Mouse (Mus musculus) G1E (cell line): ENCODE data around the gene Sik1.

Experiments used
- CTCF ChIP-seq: IDR thresholded peaks from 2 replicates; pipeline ENCODE4 v1.5.1; 2012; ENCODE audit warnings: low read depth, low read length, inconsistent platforms, mixed read lengths
- GATA1 ChIP-seq: IDR thresholded peaks from 2 replicates; pipeline ENCODE4 v1.6.1; 2012; ENCODE audit warnings: borderline replicate concordance, low read length, inconsistent platforms, mixed read lengths
- POLR2AphosphoS5 ChIP-seq: IDR thresholded peaks from 2 replicates; pipeline ENCODE4 v1.6.1; 2012; ENCODE audit warnings: low read depth, low read length, inconsistent platforms; ENCODE audit not compliant: insufficient replicate concordance
- TAL1 ChIP-seq: conservative IDR thresholded peaks from 2 replicates; pipeline ENCODE4 v1.6.1; 2012; ENCODE audit warnings: low read depth, low read length, inconsistent platforms, mixed read lengths

GRCm38 (mm10) chr17:31872826-31873165 lies 17.2 kb upstream of the Sik1 start:
- TF ChIP-seq CTCF (no peak), TAL1 (no peak), GATA1 (no peak), POLR2AphosphoS5 (no peak)
